Mouse (Mus musculus) B cell, adult 62 days (primary cell): Measurements from ENCODE around the gene Pomgnt2. TPM values are rescaled to one million over a fixed set of nuclear protein-coding genes. Genes with fewer than 3 reads are reported as not detected.

Experiments used
- total RNA-seq: library from RNA; stranded (reverse); gene quantifications from 4 replicates; pipeline ENCODE4 v1.2.4, GENCODE M21; 2023

The Pomgnt2 gene
- total RNA-seq, result not detected in 4 replicates

GRCm38 (mm10) chr9:121997010-121997409 is at the start of gene Pomgnt2:
Pomgnt2 (minus strand) TSS chr9:121997110.

GRCm38 (mm10) chr9:121950418-121951113 is 46.3 kb downstream of the Pomgnt2 start, which contains the start of gene Fam198a:
Fam198a (plus strand) TSS chr9:121950988.

Other genes with a start within 250 kb of the Pomgnt2 start
- 0.09 to 0.53 TPM (median 0.34 TPM) in 4 replicates for gene Zfp651, start 237.8 kb downstream of the Pomgnt2 start, total RNA-seq
- gene Klhl40, start 219.5 kb downstream of the Pomgnt2 start, total RNA-seq, result not detected in 4 replicates
- gene Hhatl, start 204.6 kb downstream of the Pomgnt2 start, total RNA-seq, result not detected in 4 replicates
- not detected in 4 replicates for gene Ccdc13, start 157.6 kb downstream of the Pomgnt2 start, total RNA-seq
- gene Higd1a, start 138.7 kb downstream of the Pomgnt2 start, total RNA-seq, result 26.6 to 31.7 TPM (median 28.8 TPM) in 4 replicates
- 18.4 to 24.6 TPM (median 21.1 TPM) in 4 replicates for gene Ackr2, start 98.8 kb downstream of the Pomgnt2 start, total RNA-seq
- gene Cyp8b1, start 80.8 kb downstream of the Pomgnt2 start, total RNA-seq, result not detected in 4 replicates
- gene Fam198a, start 46.1 kb downstream of the Pomgnt2 start, total RNA-seq, result 0.91 to 1.9 TPM (median 1.2 TPM) in 4 replicates
- gene Snrk, start 120.2 kb upstream of the Pomgnt2 start, total RNA-seq, result 68.6 to 77.2 TPM (median 74.4 TPM) in 4 replicates